Mouse (Mus musculus) CD8-positive naive resting alpha-beta T cell, adult 2 months (primary cell): ENCODE results near the gene Gabarapl2.

Experiments used
- DNase-seq, 2 experiments: peaks; one replicate each; pipeline ENCODE4 v3.0.0; 2022; ENCODE audit warnings: low read depth in 2 of 2, low spot score in 2 of 2

Gabarapl2 gene

DNA sequence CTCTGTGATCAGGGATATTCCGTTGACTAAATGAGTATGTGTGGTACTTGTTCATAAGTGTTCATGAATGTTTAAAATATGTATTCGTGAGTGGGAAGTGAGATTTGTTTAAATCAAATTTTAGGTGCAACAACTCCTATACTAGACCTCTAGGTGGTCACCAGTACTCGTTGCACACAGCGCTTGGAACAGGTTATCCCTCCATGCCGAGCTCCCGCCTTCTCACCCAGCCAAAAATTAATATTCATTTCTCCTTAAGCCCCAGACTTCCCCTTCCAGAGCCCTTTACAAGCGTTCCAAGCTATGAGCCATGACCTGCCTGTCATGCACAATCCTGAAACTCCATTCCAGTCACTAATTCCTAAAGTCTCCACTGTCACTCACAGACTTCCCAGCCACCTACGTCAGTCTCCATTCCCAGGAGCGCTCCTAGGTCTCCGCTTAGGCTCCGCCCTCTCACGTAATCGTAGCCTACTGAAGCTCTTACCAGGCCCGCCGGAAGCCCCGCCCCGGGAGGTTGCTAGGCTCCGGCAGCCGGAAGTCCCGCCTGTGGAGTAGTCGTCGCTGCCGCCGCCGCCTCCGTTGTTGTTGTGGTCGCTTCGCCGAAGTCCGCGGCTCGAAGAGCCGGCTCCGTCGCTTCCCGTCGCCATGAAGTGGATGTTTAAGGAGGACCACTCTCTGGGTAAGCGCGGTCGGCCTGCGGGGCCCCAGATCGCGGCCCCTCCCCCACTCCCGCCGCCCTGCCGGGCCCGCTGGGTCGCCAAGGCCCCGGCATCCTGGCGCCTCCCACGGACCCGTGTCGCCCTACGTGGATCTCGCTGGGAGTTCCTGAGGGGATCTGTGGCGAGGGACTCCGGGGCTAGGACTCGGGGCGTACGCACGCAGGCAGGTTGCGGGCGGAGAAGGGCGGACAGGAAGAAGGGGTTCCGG is at the start of gene Gabarapl2:
Gene Gabarapl2, plus strand, starts transcription at position 533 of the 930 bp plus-strand sequence.
- DNase-seq = peak; percentile 86 to 93

DNA sequence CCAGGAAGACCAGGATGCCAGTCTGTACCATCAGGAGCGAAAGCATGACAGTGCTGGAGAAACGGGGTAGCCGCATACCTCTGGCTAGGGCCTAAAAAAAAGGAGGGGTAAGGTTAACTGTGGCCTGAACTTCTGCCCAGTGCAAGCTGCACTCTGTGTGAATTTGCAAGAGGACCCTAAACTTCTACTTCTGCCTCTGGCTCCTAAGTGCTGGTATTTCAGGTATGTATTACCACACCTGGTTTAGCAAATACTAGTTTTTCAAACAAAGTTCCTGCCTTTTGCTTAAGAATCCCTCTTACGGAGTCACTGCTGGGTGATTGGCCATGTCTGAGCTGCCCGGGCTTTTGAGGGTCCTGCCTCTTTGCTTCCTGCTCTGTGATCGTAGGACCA is 49.6 kb upstream of the Gabarapl2 start:
- DNase-seq = no peak

DNA sequence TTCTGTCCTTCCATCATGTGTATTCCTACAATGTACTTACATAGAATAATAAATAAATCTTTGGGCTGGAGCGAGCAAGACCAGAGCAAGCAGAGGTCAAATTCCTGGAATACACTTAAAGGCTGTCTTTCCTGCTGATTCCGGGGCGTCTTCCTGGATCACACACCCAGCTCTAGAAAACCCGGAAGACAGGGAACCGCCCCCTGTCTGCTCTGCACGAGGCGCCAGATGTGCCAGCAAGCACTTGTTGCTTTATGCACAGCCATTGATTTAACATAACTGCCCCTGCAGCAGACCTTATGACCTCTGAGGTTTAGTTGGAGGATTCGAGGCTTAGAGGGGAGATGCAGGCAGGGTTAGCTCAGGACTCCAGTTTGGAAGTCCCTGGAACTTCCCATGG is 48.5 kb upstream of the Gabarapl2 start:
- no peak for DNase-seq

DNA sequence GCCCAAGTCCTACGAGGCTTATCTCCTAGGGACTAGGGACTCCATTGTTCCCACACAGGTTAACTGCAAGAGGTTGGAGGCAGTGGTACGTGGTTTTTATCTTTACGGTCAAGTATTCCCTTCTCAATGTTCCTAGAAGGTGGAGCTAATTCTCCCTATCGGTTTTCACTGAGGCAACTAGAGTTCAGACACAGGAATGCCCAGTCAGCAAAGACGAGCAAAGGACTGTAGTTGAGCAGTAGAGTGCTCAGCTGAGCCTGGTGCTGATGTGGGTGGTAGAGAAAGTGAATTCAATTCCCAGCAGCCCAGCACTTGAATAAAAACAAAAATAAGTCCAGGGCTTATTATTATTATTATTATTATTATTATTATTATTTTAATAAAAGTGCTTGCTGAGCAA is 47.9 kb upstream of the Gabarapl2 start:
- DNase-seq = no peak

DNA sequence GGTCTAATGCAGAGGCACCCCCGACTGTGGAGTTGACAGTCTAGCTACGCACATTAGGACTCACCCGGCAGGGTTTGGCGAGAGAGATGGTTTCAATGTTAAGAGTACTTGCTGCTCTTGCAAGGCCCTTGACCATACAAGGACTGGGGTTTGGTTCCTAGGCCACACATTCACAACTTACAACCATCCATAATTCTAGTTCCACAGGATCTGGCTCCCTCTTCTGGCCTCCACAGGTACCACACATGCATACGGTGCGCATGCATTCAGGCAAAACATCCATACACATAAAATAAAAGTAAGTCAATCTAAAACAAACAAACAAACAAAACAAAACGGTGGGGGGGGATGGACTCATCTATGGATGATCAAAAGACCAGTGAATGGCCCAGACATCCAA is 45.5 kb upstream of the Gabarapl2 start:
- no peak for DNase-seq

DNA sequence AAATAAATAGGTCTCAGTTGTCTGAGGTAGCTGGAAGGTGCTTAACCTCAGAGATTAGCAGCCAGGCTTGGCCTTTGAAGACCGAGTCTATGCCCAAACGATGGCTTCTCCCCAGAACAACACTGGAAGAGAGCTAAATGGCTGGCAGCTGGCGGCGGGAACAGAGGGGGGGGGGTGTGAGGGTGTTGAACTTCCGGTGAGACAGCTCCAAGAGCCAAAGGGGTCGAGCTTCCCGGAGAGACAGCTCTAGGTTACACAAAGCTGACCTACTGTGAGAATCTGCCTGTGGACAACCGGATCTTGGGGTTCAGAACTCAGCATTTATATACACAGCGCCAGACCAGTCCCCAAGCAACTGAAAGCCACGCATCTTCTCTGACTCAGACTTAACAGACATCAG is 41.9 kb upstream of the Gabarapl2 start:
- DNase-seq = no peak

DNA sequence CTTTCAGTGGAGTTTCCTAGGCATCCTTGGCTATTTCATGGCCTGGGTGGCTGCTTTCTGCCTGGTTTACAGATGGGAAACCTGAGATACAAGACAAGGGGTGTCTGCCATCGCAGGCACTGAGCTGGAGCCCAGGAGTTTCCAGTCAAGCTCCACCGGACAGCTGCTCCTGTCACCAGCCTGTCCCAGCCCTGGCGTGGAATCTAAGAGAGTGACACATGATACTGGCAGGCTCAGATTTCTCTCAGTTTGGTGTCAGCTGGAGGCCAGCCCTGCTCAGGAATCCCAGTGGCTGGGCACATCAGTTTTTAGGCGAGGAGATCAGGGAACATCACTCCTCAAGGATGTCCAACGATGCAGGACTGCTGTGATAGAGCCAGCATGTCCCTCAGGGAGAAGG is 38.4 kb upstream of the Gabarapl2 start:
- no peak for DNase-seq

DNA sequence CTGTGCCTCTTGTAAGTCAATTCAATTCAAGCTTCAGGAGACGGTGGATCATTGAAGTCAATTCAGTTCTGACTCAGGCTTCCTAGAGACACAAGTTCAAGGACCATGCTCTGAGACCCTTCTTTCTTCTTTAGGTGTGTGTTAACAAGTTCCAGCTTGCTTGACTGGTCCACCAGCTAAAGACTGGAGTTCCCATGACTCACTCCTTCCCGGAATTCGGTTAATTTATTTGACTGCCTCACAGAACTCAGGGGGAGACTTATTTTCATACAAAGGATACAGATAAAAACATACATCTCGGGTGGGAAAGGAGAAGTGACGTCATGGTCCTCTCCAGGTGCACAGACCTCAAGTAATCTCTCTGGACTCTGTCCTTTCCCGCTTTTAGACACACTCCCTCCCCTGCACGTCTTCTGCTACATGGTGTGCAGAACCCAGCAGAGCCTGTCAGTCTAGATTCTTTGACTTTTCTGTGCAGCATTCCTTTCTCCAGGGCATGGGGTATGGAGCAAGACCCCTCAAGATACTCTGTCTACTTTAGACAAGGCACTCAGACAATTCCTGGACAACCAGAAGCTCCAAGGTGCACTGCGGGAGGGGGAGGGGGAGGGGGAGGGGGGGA is 34.9 kb upstream of the Gabarapl2 start:
- DNase-seq = no peak

DNA sequence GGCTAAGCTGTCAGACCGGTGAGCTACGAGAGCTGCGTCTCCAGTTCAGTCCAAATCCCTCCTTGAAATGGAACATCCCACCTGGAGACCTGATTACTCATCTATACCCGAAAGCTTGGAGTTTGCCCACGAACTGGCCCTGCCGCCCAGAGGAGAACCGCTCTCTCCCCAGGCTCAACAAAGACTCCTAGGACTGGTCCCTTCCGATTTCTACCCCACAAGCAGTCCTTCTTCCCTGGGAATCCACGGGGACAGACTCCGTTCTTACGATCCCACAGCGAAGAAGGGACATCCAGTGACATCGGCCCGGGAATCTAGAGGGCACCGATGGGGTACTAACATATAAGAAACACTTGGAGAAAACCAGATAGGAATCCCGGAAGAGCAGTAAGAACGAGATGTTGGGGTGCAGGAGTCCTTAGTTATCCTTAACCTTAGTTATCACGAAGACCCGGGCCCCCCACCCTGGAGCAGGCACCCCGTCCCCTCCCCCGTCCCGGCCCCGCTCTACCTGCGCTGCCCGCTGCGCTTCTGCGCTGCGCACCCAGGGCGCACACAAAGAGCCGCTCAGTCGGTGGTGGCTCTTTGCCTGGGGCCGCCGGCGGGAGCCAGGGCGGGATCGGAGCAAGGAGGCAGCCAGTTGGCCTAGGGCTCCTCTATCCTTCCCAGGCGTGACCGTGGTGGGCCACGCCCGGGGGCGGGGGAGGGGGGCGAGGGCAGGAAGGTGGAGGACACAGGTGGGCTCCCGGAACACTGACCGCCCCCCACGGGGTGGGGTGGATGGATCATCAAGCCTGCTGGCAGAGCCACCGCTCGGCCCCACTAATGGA is 30.7 kb upstream of the Gabarapl2 start, which contains the start of gene Chst5:
Gene Chst5, minus strand, starts transcription at position 827 of the 830 bp plus-strand sequence.
- no peak for DNase-seq

DNA sequence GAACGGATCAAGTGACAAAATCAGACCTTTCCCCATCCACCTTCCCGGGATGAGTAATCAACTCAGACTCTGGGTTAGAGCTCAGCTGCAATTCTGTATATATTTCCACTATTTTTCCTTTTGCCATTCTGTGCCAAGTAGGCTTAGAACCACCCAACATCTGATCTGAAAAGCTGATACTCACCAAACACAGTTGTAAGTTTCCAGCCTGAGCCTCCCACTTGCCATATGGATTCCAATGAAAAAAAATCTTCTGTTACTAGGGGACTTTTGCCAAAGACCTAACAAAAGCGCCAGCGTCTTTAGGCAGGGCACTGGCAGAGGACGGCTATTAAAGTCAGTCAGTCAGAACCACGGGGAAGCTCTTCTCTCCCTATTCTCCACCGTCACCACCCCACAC is 28.9 kb upstream of the Gabarapl2 start:
- no peak for DNase-seq

DNA sequence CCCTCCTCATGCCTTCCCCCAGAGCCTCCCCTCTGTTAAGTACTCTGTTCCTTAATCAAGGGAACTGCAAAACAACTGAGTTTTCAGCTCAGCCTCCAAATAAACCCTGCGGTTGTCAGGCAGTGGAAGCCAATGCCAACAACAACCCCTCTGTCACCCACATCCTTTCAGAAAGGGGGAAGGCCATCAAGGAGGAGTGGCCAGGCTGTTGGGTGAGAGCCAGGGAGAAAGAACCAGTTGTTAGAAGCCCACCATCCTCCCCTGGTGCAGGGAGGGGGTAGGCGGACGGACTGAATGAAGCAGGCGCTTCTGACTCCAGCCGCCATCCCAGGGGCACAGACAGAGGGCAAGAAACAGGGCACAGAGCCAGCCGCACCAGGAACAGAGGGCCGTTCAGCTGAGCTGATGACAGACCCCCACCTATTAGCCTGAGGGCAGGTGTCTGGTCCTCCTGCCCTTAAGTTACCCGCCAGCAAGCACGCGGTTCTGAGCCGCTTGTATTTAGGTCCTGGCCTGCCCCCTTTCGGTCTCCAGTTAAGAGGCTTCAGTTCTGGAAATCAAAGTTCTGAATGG is 27.6 kb upstream of the Gabarapl2 start:
- no peak for DNase-seq

DNA sequence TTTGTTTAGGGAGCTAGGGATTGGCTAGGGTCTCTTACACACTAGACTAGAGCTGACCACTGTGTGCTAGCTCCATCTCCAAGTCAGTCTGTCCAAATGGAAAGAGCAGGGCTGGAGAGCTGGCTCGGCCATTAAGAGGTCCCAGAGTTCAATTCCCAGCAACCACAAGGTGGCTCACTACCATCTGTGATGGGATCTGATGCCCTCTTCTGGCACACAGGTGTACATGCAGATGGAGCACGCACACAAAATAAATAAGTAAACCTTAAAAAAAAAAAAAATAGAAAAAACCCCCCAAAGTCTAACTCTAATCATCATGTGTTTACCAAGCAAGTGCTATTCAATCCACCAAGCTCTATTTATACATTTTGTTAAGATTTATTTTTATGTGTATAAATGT is 20.8 kb upstream of the Gabarapl2 start:
- DNase-seq = no peak

DNA sequence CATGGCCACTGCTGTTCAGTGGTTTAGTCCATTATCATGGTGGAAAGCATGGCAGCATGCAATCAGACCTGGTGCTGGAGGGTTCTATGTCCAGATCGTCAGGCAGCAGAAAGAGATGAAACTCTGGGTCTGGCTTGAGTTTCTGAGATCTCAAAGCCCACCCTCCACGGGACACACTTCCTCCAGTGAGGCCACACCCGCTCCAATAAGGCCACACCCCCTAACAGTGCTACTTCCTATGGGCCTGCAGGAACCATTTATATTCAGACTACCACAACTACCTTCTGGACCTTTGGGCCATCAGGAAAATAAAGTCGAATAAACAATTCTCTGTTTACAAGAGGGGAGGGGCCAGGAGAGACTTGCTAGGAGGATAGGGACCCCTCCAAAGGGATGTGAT is 19.5 kb upstream of the Gabarapl2 start:
- DNase-seq = no peak

DNA sequence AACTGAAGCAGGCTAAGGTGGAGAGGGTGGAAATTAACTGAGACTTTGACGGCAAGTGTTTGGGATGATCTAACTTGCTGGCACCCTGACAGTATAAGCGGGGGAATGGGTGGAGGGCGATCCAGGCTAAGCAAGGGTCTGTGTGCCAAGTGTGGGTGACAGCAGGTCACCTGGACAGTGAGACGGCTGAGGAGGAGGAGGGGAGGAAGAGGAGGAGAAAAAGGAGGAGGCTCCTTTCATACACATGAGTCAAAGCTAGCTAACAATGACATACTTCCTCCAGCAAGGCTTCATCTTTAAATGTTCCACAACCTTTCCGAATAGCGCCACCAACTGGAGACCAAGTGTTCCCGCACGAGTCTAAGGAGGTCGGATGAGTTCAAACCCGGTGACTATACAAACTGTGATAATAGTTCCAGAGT is 17.1 kb upstream of the Gabarapl2 start:
- peak; percentile 21 to 42 for DNase-seq

DNA sequence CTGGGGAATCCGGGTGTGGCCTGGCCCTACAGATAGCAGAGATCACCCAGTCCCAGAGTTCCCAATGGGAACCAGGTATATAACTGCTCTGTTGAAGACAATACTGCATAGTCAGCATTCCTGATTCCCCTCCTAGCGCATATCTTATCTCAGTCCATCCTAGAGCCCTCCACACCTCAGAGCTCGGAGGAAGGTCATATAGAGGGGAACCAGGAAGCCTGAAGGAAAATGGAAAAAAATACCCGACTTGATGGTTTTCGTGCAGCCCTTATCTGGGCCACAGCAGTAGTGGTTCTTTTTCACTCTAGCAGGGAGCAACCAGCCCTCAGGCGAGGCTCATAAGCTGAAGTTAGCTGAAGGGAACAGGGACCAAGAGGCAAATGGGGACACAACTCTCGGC is 15.5 kb upstream of the Gabarapl2 start:
- DNase-seq = no peak

DNA sequence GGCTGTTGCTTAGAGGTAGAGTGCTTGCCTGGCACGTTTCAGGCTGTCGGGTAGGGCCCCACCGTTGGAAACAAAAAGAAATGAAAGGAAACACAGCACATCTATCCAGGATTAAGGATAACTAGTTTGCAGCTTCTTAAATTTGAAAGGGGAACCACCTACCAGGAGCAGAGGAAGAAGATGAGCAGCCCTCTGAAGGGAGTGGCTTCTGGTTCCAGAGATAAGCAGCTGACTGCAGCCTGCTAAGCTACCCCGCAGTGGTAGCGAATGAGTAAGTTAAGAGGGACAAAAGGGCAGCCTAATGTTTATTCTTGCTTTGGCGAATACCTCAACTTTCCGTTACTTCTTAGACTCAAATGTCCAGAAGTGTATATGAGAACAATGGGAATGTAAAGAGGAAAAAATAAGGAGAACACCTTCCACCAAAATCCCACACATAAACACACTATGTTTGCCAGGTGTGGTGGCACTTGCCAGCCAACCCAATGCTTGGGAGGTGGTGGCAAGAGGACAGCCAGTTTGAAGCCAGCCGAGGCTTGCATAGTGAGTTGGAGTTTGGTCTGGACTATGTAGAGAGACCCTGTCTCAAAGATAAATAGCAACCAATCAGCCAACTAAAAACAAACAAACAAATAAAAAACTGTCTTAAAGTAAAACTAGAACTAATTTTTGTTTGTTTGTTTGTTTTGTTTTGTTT is 10.7 kb upstream of the Gabarapl2 start:
- no peak for DNase-seq

DNA sequence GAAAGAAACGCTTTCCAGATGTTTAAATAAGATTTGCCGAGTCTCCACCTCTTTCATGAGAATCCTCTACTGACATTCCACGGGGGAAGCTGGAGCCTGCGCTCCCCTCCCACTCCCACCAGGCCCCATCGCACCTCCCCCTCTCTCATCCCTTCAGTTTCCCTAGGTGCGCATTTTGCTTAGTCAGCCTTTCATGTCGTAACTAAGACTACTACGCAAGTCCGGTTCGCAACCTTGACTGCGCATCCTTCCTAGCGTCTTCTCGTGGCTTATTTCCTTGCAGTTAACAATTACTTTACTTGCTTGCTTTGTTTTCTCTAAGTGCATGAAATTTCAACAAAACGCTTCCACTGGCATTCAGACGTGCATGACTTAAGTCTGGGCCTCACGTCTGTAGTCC is 8.8 kb upstream of the Gabarapl2 start:
- no peak for DNase-seq

DNA sequence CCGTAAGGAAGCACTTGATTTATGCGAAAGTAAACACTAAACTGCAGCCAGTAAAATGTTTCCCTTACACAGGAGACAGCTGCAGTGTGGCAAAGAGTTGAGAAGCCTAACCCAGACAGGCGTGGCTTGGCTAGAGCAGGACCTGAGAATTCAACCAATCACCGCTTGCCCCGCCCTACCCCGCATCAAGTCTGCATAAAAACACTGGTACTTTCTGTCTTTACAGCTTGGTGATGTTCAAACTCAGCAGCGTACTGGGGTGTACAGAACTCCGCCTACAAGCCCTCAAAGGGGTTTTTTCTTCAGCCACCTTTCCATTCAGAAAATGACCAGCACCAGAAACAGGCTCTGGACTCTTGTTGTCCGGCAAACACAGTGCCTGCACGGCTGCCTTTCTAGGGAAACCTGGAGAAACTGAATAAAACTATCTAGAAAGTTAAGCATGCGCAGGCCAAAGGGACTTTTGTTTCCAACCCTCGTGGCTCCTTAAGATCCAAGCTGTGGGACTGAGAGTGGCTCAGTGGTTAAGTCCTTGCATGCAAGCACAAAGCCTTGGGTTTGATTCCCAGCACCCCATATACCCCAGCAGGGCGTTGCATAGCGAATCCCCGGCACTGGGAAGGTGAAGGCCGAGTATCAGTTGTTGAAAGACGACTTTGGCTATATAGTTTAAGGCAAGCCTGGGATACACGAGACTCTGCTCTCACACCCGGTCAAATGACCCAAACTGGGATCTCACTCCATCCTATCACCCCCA is 7.7 kb upstream of the Gabarapl2 start:
- DNase-seq = no peak

DNA sequence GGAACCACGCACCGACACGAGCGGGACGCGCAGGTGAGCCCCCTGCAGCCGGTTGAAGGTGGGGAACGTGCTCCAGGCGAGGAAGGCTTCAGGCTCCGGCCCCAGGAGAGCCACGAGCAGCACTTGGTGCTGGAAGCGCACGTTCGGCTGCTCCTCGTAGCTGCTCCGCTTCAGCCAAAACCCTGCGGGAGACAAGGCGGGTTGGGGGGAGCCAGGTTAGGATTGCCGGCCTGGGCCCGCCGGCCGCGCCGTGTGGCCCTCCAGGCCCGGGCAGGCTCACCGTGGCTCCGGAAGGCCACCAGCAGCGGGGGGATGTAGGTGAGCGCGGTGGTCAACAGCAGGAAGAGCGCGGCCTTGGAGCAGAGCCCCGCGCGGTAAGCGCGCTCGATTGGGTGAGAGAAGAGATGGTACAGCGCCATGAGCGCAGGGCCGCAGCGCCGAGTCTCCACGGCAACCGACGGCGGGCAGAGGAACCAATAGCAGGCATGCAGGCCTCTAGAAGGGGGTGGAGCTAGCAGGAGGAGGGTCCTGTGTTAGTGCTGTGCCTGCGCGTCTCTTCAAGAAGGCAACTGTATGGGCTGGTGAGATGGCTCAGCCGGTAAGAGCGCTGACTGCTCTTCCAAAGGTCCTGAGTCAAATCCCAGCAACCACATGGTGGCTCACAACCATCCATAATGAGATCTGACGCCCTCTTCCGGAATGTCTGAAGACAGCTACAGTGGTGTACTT is 7.0 kb upstream of the Gabarapl2 start, which contains the start of gene Tmem231:
Gene Tmem231, minus strand, starts transcription at position 534 of the 729 bp plus-strand sequence.
- peak; percentile 71 to 79 for DNase-seq
